In genomic region chr13:58387948-58388347, GRCm38 (mm10) we compare ENCODE assay signal across 8 mouse cellular contexts. TPM values are rescaled to one million over a fixed set of nuclear protein-coding genes. Genes with fewer than 3 reads are reported as not detected.
DNase-seq lines count a peak whose midpoint lies in the region; ATAC-seq lines count a peak whose summit lies in the region.

No protein-coding gene starts in this region.

- DNase-seq in CD8-positive naive resting alpha-beta T cell, adult 2 months (ENCODE audit: low read depth in 2 of 2, low spot score in 2 of 2) = peak; percentile 66 to 84
- peak; percentile 81 for DNase-seq in adrenal gland, postnatal 14 days
- peak; percentile 82 for DNase-seq in embryonic facial prominence, embryonic 11.5 days (ENCODE audit: low spot score)
- DNase-seq in heart, adult 9 months (ENCODE audit: low spot score in 2 of 2) = peak; percentile 39 to 44
- DNase-seq in kidney, postnatal 10 days = peak; percentile 87
- peak; percentile 79 for DNase-seq in testis, postnatal 10 days (ENCODE audit: low spot score)

- 13% methylated on average over 7 of the region's 7 CpGs for WGBS in embryonic facial prominence, embryonic 11.5 days
- 16% methylated on average over 7 of the region's 7 CpGs for WGBS in liver, embryonic 12.5 days (ENCODE audit: insufficient replicate concordance)

- H3K9me3 ChIP-seq in embryonic facial prominence, embryonic 11.5 days (replicated peaks; ENCODE audit: control insufficient read depth, low read length) = no peaks in the 10 kb centered on the region
- no peaks in the 10 kb centered on the region for H3K9me3 ChIP-seq in liver, embryonic 12.5 days (replicated peaks)

- H3K4me2 ChIP-seq in embryonic facial prominence, embryonic 11.5 days (ENCODE audit: low read depth, low read length) = no peak overlapping the region
- H3K4me2 ChIP-seq in liver, embryonic 12.5 days = no peak overlapping the region

- H3K27me3 ChIP-seq in embryonic facial prominence, embryonic 11.5 days (ENCODE audit: control insufficient read depth, insufficient read depth, low read length) = no peaks in the 10 kb centered on the region
- no peaks in the 10 kb centered on the region for H3K27me3 ChIP-seq in liver, embryonic 12.5 days (replicated peaks)

- no peaks in the 10 kb centered on the region for H3K36me3 ChIP-seq in embryonic facial prominence, embryonic 11.5 days (replicated peaks; ENCODE audit: control insufficient read depth, insufficient read depth, low read depth, low read length)
- H3K36me3 ChIP-seq in liver, embryonic 12.5 days = peaks cover 34% of the 10 kb centered on the region

- H3K4me3 ChIP-seq in embryonic facial prominence, embryonic 11.5 days (ENCODE audit: low read depth, low read length) = no peak overlapping the region
- no peak overlapping the region for H3K4me3 ChIP-seq in liver, embryonic 12.5 days

- no peak overlapping the region for H3K27ac ChIP-seq in embryonic facial prominence, embryonic 11.5 days (replicated peaks; ENCODE audit: low read depth, low read length)
- 0 out of 2 replicates have a peak overlapping the region, but pooled peaks have one; percentile 41 for H3K27ac ChIP-seq in liver, embryonic 12.5 days

- no peak overlapping the region for H3K9ac ChIP-seq in embryonic facial prominence, embryonic 11.5 days (replicated peaks; ENCODE audit: low read length)
- H3K9ac ChIP-seq in liver, embryonic 12.5 days = no peak overlapping the region

- no peaks in the 10 kb centered on the region for H3K4me1 ChIP-seq in embryonic facial prominence, embryonic 11.5 days (ENCODE audit: control insufficient read depth, insufficient read depth, low read length)
- peaks cover 27% of the 10 kb centered on the region for H3K4me1 ChIP-seq in liver, embryonic 12.5 days

- no peak for ATAC-seq in embryonic facial prominence, embryonic 11.5 days (replicated peaks; ENCODE audit: insufficient number of reproducible peaks, low FRiP score, low TSS enrichment, low read depth)
- peak; percentile 28; the same call in 1 of the 2 replicates for ATAC-seq in liver, embryonic 12.5 days
- peak; percentile 84 for ATAC-seq in neutrophil, adult 5-6 weeks (ENCODE audit: extremely low read depth, insufficient number of reproducible peaks, low FRiP score, poor library complexity, severe bottlenecking)

RNA-seq across cellular contexts. Expression of gene 2210016F16Rik, which starts 2.9 kb away (rescaled TPM):
- 25.4 and 26.2 TPM in 2 replicates for total RNA-seq in adrenal gland, postnatal 14 days (2021)
- polyA plus RNA-seq in embryonic facial prominence, embryonic 11.5 days (2014; fragmentation: Nextera tagmentation; extraction: Ambion mirVana) = 24.3 and 24.5 TPM in 2 replicates
- 27.5 and 27.6 TPM in 2 replicates for polyA plus RNA-seq in liver, embryonic 12.5 days (2016; fragmentation: Nextera tagmentation; extraction: Ambion mirVana)
- 7.7 and 8.1 TPM in 2 replicates for total RNA-seq in neutrophil, adult 5-6 weeks (2017)

RNA-seq across cellular contexts. Expression of gene Rmi1, which starts 14.1 kb away (rescaled TPM):
- 18.6 and 19.3 TPM in 2 replicates for total RNA-seq in adrenal gland, postnatal 14 days (2021)
- 34.4 and 37.0 TPM in 2 replicates for polyA plus RNA-seq in embryonic facial prominence, embryonic 11.5 days (2014; fragmentation: Nextera tagmentation; extraction: Ambion mirVana)
- polyA plus RNA-seq in liver, embryonic 12.5 days (2016; fragmentation: Nextera tagmentation; extraction: Ambion mirVana) = 22.3 and 25.4 TPM in 2 replicates
- 38.4 and 45.8 TPM in 2 replicates for total RNA-seq in neutrophil, adult 5-6 weeks (2017)

RNA-seq across cellular contexts. Expression of gene Hnrnpk, which starts 15.2 kb away (rescaled TPM):
- 904 and 935 TPM in 2 replicates for total RNA-seq in adrenal gland, postnatal 14 days (2021)
- 2,512 and 2,650 TPM in 2 replicates for polyA plus RNA-seq in embryonic facial prominence, embryonic 11.5 days (2014; fragmentation: Nextera tagmentation; extraction: Ambion mirVana)
- polyA plus RNA-seq in liver, embryonic 12.5 days (2016; fragmentation: Nextera tagmentation; extraction: Ambion mirVana) = 906 and 911 TPM in 2 replicates
- total RNA-seq in neutrophil, adult 5-6 weeks (2017) = 1,458 and 1,547 TPM in 2 replicates

RNA-seq across cellular contexts. Expression of gene Kif27, which starts 29.0 kb away (rescaled TPM):
- 1.5 and 1.7 TPM in 2 replicates for total RNA-seq in adrenal gland, postnatal 14 days (2021)
- polyA plus RNA-seq in embryonic facial prominence, embryonic 11.5 days (2014; fragmentation: Nextera tagmentation; extraction: Ambion mirVana) = 1.2 TPM in 2 replicates
- 0.06 and 0.14 TPM in 2 replicates for polyA plus RNA-seq in liver, embryonic 12.5 days (2016; fragmentation: Nextera tagmentation; extraction: Ambion mirVana)
- total RNA-seq in neutrophil, adult 5-6 weeks (2017) = not detected in 2 replicates
